Mouse (Mus musculus): ENCODE measurements around the gene Cux1.

Cux1 gene

DNA sequence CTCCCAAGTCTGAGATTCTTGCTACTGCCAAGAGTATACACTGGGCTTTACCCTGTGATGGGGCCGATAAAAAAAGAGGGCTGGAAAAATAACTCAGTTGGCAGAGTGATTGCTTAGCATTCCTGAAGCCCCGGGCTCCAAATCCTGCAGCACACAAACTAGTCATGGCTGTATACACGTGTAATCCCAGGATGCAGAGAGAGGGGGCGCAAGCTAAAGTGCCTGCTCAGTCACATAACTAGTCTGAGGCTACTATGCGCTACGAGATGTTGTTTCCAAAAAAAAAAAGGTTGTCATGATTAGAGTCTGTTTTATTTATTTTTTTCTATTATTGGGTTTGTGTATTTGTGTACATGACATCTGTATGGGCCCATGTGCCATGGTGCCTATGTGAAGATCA is 245.9 kb downstream of the Cux1 start:
- no peak for DNase-seq (ENCODE audit: low spot score in 2 of 2)

DNA sequence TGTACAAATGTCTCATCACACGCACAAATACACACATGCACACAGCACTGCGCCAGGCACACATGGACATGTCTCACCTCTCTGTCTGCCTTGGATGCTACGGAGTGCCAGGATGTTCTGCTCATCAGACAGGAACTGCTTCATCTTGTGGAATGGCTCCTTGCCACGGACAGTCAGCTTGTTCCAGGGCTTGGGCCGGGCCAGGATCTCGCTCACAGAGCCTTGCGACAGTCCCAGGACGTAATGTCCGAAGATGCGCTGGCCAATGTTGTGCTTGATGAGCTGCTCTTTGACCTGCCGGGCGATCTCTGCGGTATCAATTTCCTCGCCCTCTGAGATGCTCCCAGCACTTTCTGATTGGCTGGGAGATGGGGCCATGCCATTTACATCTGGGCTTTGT is 254.7 kb downstream of the Cux1 start:
- DNase-seq (ENCODE audit: low spot score in 2 of 2) = no peak

DNA sequence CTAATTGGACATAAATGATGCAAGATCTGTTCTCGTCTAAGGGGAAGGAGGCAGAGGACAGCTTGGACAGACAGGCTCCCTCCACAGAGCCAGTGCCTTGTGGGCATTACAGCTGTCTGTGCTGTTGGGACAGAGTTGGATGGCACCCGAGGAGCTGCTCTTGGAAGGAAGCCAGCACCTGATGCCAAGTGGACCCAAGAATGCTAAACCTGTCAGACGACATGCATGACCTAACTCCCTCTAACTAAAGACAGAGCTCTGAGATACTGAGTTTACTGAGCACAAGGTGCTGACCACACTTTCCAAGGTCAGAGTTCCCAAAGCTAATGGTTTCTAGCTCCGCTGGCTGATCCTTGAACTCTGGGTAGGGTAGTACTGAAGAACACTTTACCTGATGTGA is 255.1 kb downstream of the Cux1 start:
- no peak for DNase-seq (ENCODE audit: low spot score in 2 of 2)

DNA sequence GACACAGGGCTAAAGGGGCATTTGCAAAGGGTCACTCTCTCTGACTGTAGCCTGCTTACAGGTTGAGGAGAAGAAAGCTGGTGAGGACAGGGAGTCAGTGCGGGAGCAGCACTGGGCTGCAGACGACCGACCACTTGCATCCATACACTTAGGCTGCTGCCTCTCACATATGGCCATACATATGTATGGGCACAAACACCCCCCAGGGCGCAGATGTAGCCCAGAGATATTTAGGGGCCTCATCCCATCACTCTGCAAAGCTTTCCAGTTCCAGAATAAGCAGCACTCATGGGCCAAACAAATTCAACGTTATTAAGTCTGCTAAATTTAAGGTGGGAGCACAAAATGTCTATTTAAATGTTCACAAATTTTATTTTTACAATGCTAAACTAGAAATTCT is 261.0 kb downstream of the Cux1 start:
- DNase-seq (ENCODE audit: low spot score in 2 of 2) = no peak

DNA sequence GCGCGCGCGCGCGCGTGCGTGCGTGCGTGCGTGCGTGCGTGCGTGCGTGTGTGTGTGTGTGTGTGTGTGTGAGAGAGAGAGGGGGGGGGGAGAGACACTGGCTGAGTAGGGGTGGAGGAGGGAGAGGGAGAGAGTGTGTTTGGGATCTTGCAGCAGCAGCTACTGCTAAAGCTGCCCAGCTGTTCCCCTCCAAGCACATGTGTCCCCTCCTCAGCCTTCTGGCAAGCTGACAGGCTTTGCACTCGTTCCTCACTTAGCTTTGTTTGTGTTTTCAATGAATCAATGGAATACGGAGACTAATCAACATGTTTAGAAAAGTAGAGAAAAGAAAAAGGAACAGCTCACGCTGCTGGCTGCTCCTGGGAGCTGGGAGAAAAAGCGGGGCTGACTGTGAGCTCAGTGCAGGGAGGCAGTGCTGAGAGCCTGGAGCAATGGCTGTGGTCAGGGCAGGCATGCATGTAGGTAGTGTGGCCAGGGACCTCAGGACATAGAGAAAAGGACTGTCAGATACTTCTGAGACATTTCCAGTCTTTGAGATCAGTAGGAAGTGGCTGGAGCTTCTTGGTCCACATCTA is 263.8 kb downstream of the Cux1 start:
- DNase-seq (ENCODE audit: low spot score in 2 of 2) = no peak

DNA sequence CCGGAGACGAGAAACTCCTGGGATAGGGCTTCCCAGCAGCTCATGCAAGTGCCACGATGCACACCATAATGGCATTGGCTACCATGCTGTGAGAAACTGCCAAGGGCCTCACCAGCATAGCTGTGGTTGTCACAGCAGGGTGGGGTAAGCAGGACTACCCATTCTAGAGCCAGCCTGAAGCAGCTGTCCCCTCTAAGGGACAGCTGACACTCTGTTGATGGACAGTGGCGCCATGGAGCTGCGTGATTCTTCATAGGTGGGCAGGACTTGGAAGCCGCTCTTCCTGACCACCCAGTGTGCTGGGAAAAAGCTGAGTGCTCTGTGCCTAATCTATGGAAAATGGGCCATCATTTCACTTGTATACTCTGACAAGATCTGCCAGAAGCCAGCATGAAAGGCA is 266.4 kb downstream of the Cux1 start:
- no peak for DNase-seq (ENCODE audit: low spot score in 2 of 2)

DNA sequence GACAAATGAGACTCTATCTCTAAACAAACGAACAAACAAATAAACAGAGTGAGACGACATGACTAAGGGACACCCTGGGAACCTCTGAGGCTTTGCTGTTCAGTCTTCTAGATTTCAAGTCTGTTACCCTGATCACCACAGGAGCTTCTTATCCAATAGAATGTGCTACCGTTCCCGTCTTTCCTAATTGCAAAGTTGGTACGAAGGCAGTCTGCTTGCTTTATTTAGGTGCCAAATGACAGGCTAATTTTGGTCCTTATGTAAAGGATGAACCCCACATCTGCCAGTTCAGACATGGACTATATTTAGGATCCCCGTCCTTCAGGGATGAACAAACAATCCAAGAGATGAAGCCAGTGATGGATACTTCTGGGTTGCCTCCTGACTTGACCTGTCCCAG is 269.6 kb downstream of the Cux1 start:
- no peak for DNase-seq (ENCODE audit: low spot score in 2 of 2)

DNA sequence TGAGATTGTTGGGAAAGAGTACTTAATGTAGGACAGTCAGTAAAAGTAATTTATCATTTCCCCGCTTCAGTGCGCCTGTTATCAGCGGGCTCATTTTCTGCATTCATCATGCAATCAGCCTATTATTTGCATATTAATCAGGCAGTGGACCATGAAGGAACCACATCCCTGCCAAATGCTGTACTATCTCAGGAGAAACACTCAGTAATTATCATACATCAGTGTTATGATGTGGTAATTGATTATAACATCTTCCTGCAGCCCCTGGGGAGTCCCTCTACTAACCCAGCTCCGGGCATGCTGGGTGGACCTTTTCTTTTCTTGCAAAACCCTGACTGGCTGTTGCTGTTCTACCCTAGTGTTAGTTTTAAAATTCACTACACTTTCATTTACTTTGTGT is 270.4 kb downstream of the Cux1 start:
- DNase-seq (ENCODE audit: low spot score in 2 of 2) = no peak

DNA sequence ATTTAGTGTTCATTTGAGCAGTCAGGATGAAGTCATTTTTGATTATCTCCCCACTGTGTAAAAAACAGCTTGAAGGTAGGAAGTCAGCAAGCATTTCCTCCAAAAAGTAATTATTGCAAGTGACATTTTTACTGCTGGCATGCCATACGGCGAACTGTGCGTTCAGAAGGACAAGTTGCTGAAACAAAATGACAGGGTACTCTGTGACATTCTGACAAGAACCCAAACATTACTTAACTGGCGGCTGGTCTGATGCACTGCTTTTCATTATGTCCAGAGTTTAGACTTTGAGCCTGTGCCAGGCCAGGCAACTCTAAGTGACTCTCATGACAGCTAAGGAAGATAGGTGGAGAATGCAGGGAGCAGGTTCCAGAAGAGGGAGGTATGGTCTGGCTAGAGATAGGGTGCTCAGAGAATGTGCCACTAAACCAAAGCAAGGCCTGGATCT is 274.3 kb downstream of the Cux1 start:
- DNase-seq (ENCODE audit: low spot score in 2 of 2) = no peak

DNA sequence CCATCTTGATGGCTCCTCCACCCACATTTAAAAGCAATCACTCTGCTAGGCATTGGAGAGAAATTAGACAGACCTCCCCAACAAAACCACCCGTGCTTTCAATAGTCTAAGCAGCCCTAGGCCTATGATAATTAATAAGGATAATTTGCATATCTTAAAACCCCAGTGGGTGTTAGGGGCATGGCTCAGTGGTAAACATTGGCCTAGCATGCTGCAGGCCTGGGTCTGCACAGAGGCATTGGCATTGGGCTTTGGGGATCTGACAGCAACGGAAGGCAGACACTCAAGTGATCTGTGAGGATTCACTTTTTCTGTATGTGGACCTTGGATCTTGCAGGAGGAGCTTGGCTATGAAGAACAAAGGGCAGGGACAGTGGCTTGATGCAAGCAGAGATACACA is 274.9 kb downstream of the Cux1 start:
- no peak for DNase-seq (ENCODE audit: low spot score in 2 of 2)

DNA sequence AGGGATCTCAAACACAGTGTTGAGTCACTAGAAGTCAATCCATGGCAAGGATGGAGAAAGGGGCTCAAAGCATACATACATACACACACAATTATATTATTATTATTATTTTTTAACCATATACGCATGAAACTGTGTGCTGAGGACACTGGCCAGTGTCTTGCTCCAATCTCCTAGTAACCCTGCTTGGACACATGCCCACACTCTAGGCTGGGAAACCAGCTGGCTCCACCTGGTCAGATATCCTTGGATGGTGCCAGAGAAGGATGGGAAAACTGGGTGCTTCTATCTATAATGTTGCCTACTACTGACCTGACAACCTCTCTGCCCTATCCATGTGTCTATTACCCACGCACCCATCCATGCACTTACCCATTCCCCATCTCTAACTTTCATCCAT is 275.7 kb downstream of the Cux1 start:
- no peak for DNase-seq (ENCODE audit: low spot score in 2 of 2)

DNA sequence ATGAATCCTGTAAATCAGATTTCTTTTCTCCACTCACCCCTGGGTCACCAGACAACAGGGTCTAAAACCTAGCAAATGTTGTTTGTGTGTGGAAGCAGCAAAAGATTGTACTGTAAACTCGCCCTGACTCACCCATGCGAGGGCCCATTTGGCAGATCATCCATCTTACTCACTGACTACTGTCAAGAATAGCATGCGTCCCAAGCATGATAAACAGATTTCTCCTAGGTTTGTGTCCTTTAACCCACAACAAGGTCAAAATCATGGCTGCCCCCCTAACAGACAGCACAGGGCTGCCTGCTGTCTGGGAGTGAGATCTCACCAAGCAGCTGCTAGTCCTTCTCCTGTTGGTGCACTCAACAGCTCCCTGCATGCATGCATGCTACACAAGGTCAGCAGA is 277.5 kb downstream of the Cux1 start:
- DNase-seq (ENCODE audit: low spot score in 2 of 2) = no peak

DNA sequence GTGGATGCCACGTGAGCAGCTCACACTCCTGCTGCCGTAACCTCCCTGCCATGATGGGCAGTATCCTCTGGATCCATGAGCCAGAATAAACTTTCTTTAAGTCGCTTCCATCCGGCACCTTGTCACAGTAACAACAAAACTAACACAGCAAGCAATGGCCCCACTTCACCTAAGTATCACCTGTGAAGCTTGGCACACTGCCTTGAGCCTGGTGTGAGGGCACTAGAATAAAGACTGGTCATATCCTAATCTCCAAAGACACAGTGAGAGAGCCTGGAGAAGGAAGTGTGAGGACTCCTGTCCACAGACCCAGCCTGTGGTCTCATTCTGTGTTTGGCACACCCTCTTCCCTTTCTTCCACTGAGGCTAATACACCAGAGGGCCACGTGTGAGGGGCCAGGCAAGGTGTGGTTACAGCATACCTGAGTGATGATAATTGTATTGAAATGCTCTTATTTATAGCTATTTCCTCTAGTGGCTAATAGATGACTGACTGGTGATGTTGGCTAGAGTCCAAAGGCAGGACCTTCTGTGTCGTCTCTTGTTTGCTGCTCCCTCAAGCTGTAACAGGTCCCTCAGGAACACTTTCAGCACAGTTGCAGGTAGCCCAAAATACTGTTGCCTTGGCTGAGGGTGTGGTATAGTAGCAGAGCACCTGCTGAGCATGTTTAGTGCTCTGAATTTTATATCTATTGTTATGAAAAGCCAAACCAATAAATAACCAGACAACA is 278.8 kb downstream of the Cux1 start:
- DNase-seq (ENCODE audit: low spot score in 2 of 2) = no peak

DNA sequence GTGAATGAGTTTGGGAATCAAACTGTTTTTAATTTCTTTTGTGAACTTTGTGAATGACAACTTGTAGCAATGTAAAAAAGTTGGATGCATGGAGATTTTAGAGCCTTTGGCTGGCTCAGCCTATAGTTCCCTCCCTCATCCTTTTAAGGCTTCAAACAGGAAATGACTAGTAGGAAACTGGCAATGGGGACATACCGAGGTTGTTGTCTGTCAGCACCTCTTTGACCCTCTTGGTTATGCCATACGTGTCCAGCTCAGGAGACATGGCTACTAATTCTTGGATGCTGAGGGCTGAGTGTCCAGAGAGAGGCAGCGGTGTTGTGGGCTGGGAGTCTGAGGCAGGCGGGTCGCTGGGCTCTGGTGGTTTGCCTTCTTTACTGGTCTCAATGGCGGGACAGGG is 280.7 kb downstream of the Cux1 start:
- DNase-seq (ENCODE audit: low spot score in 2 of 2) = no peak

DNA sequence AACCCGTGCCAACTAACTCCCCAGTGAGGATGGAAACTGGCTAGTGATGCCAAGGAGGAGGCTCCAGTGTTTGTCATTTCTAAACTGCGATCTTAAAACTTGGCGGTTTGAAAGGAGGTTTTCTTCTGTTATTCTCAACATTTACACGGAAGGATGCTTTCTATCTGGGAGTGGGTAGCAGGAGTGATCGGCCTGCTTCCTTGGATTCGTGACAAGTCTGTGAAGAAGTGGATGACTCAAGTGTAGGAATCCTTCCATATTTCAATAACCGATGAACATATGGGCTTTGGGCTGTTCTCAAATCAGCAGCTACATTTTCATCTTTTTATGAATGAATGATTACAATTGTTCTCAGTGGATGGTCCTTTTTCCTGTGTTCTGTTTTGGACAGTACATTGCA is 282.2 kb downstream of the Cux1 start:
- no peak for DNase-seq (ENCODE audit: low spot score in 2 of 2)

DNA sequence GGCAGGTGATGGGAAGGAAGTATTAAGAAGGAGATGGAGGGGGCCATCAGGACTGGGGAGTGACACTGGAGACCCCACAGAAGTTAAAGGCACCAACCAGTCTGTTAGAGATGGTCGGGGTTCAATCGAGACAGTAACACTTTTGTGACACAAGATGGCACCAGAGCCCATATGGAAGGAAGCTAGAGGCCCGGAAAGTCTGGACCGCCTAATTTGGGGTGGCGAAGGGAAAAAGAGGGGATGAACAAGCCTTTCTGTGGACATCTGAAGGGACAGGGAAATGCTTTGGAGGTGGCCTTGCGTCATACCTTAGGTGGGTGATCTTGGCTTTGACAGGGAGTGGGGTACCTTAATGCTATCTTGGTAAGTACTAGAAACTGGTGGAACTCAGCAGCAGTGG is 285.9 kb downstream of the Cux1 start:
- DNase-seq (ENCODE audit: low spot score in 2 of 2) = peak in 1 of 2 experiments; percentile 38

DNA sequence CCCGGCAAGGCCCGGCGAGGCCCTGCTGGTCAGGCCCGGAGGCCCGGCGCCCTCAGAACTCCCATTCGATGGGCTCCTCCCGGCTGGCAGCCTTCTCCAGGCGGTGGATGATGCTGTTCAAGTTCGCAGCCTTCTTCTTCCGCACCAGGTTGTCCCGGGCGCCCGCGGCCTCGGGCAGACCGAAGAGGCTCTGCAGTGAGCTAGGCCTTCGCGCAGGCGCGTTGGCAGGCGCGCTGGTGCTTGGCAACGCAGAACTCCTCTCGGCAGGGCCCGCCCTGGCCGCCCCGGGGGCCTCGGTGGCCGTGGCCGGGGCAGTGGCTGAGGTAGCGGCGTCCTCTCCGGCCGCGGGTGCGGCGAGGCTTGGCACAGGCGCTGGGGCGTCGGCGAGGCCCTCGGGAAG is 292.6 kb downstream of the Cux1 start:
- no peak for DNase-seq (ENCODE audit: low spot score in 2 of 2)

DNA sequence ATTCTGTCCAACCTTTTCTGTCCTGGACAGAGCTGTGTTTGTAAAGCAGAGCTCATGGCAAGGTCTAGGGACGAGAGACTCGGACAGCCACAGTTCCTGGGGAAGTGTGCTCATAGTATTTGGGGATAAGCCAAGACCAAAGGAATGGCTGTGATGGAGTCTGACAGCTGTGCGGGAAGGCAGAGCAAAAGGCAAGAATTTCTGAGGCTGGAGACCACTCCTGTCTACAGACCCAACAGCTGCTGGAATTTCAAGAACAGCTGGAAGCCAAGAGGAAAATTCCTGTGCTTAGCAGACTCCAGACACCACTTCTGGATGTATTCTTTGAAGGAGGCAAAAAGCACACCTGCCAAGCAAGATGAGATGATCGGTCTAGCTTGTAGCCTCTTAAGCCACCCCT is 297.4 kb downstream of the Cux1 start:
- DNase-seq (ENCODE audit: low spot score in 2 of 2) = no peak

DNA sequence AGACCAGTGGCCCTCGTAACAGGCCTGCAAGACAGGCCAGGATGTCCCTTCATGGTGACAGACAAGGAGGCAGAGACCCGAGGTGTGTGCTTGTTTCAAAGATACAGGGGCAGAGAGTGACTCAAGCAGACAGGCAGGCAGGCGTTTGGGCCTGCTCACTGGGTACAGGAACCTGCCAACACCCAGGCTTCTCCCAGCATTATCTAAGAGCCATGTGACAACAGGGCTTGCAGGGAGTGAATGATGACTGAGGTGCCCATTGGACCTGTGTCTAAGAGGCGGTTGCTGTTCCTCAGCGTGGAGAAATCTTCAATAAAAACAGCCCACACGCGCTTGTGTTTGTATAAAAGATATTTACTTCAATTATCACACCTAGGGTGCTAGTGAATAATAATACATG is 301.2 kb downstream of the Cux1 start:
- DNase-seq (ENCODE audit: low spot score in 2 of 2) = no peak

DNA sequence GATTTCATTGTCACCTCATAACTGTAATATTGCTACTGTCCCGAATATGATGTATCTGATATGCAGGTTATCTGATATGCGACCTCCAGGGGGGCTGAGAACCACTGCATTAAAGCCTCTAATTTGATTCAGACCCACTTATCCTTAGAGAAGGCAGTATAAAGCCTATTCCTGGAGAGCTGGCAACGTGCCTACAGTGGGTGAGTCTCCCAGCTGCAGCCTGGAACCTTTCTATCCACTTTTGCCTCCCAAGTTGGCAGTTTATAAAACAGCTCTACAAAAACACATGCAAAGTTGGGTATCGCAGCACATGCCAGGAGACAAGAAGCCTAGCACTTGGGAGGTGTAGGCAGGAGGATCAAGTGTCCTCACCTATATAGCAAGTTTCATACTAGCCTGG is 303.9 kb downstream of the Cux1 start:
- DNase-seq (ENCODE audit: low spot score in 2 of 2) = peak in 1 of 2 experiments; percentile 46

DNA sequence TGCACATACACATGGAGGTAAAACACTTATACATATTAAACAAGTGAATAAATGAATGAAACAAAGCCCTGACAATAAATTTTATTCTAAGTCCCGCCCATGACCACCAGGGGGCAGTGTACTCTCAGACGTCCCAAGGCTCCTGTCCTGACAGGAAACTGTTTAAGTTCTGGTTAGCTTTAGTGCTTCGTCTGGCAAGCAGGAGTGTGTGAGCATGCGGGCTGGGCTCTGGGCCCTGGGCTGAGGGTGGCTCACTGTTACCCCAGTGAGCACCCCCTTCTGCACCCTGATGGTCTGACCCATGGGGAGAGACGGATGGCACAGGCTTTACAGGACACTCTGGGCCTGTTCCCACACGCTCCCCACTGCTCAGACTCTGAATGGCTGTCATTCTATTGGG is 308.4 kb downstream of the Cux1 start:
- peak in 1 of 2 experiments; percentile 64 for DNase-seq (ENCODE audit: low spot score in 2 of 2)

DNA sequence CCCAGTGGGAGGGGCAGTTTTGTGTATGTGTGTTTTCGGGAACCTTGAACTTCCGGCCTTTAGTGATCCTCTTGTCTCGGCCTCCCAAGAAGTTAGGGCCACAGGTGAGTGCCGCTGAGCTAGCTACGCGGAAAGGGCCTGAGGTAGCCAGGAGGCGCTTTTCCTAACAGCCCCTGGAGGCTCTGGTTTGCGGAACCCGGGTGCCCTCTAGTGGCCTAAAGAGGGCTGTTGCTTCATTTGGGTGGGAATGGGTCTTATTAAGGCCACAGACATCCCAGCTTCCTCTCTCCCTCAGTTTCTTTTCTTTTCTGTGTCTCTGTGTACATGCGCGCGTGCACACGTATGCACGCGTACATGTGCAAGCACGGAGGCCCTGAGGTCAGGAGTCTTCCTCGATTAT is 314.4 kb downstream of the Cux1 start:
- peak; percentile 47 to 72 for DNase-seq (ENCODE audit: low spot score in 2 of 2)

DNA sequence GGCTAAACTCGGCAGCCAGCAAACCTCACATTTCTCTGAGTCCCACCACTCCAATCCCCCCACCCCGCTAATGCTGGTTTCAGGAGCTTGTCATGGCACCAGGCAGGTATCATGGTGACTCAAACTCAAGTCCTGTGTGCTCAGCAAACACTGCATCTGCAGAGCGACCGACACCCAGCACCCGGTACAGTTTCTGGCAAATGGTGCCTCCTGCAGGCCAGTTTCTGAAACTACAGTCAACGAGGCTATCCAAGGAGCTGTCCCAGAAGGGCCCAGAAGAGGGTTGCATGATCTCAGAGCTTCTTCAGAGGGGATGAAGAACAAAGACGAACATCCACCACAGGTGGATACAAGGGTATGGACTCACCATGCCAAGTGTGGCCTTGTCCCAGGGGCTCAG is 316.3 kb downstream of the Cux1 start:
- DNase-seq (ENCODE audit: low spot score in 2 of 2) = no peak

DNA sequence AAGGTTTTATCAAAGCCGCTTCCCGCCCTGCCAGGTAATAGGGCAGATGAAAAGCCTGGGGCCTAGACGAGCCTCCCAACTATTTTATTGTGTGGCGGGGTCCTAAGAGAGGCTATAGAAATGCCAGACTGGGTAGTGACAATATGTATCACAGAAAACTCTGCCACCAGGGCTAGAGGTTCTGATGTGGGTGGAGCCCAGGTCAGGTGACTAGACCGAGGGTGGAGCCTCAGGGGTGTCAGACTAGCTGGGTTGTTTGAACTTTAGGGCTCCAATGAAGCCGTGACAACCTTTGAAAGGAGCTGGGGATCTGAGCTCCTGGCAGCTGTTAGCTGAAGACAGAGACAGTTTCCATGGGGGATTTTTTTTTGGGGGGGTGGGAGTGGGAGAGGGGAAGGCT is 318.8 kb downstream of the Cux1 start:
- DNase-seq (ENCODE audit: low spot score in 2 of 2) = no peak
